Mouse (Mus musculus): ENCODE measurements around the gene Tuba1b. TPM values are rescaled to one million over a fixed set of nuclear protein-coding genes. Genes with fewer than 3 reads are reported as not detected.

Gene Tuba1b
- 100 to 1,000 TPM; 348 to 367 TPM for total RNA-seq (2023)

DNA sequence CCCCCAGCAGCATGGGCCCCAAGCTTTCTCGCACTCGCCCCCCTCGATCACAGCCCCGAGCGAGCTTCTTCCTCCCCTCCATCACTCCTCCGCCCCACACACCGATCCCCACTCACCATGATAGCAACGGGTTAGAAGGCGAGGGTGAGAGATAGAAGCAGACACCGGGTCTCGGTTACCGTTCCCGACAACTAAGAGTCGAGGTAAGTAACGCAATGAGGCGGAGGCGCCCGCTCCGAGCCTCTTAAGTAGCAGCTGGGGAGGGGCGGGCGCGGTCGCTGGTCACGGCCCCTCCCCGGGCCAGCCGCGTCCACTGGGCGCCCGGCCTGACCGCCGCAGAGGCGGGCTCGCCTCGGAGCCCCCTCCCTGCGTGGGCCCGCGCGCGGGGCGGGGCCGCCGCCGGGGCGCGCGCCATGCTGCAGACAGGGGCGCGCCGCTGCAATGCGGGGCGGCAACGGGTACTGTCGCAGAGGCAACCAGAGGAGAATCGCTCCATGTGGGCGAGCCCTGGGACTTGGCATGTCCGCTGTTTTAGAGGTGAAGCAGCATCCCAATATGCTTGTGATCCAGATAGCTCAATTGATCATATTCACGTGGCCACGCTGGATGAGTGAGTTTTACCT lies at the start of gene Tuba1b:
TSS of gene Tuba1b (minus strand) at position 349 of the 623 bp plus-strand sequence.

GRCm38 (mm10) chr15:98953401-98954356 lies 19.3 kb upstream of the Tuba1b start, which contains the start of the genes Gm49450 and Tuba1a:
Gm49450 (minus strand) TSS chr15:98953551.
Tuba1a (minus strand) TSS chr15:98953703.

GRCm38 (mm10) chr15:98917538-98918498 lies 16.5 kb downstream of the Tuba1b start, which contains the start of gene Lmbr1l:
Lmbr1l (minus strand) TSS chr15:98918231.

DNA sequence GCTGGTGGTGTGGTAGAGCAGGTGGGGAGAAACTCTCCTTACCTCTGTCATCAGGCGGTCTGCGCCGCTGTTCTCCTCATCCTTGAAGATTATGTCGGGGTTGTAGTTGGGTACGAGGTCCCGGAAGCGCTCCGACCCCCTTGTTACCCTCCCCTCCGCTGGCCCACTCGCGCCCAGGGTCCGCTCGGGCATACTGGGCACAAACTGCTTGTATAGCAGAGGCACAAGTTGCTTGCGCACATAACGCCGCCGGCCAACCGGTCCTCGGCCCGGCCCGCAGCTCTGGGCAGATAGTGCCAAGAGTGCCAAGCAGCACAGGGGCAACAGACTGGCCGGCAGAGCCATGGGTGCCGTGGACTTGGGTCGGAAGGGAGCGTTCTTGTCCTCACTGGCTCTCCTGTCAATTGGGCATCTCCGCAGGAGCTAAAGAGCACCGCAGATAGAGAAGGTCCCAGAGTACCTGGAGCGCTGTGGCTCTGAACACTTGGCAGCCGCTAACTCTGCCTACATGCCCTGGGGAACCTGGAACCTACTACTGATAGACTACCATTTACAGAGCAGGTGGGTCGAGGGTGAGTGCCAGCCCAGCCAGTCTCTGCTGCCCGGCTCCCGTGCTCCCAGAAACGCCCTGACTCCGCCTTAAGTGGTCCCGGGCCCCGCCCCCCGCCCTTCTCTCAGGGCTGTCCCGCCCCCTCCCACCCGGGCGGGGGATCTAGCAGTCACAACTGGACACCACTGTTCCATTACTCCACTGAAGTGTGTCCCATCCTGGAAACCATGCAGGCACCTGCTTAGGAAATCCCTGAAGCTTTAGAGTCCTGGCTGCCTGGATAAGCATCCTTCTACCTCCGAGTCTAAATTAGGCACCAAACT lies 36.2 kb downstream of the Tuba1b start, which contains the start of gene Dhh:
TSS of gene Dhh (minus strand) at position 613 of the 873 bp plus-strand sequence.

GRCm38 (mm10) chr15:98893940-98894745 lies 40.2 kb downstream of the Tuba1b start, which contains the start of gene Rhebl1:
Rhebl1 (minus strand) TSS chr15:98894540.

Other genes starting within 250 kb of the Tuba1b start
- not detected for gene Ccdc65, start 226.4 kb downstream of the Tuba1b start, total RNA-seq (2023)
- gene Fkbp11, start 206.4 kb downstream of the Tuba1b start, total RNA-seq (2023), result 1 to 10 TPM; 2.5 to 3.0 TPM
- gene Arf3, start 171.4 kb downstream of the Tuba1b start, total RNA-seq (2023), result 10 to 100 TPM; 67.4 to 74.6 TPM
- gene Wnt10b, start 156.4 kb downstream of the Tuba1b start, total RNA-seq (2023), result not detected
- not detected for gene Wnt1, start 144.7 kb downstream of the Tuba1b start, total RNA-seq (2023)
- not detected for gene Ddn, start 125.1 kb downstream of the Tuba1b start, total RNA-seq (2023)
- gene Prkag1, start 103.0 kb downstream of the Tuba1b start, total RNA-seq (2023), result 100 to 1,000 TPM; 108 to 110 TPM
- gene Kmt2d, start 63.4 kb downstream of the Tuba1b start, total RNA-seq (2023), result 100 to 1,000 TPM; 106 to 131 TPM
- gene Rhebl1, start 40.0 kb downstream of the Tuba1b start, total RNA-seq (2023), result 1 to 10 TPM; 2.8 to 3.6 TPM
- not detected for gene Dhh, start 36.0 kb downstream of the Tuba1b start, total RNA-seq (2023)
- 10 to 100 TPM; 48.1 to 67.5 TPM for gene Lmbr1l, start 16.3 kb downstream of the Tuba1b start, total RNA-seq (2023)
- gene Gm49450, start 19.0 kb upstream of the Tuba1b start, total RNA-seq (2023), result not detected
- 100 to 1,000 TPM; 100 to 104 TPM for gene Tuba1a, start 19.1 kb upstream of the Tuba1b start, total RNA-seq (2023)
- gene Tuba1c, start 95.3 kb upstream of the Tuba1b start, total RNA-seq (2023), result 100 to 1,000 TPM; 255 TPM
- gene Prph, start 120.6 kb upstream of the Tuba1b start, total RNA-seq (2023), result under 1 TPM in 1 of 2 experiments, not detected in 1; 0.22 TPM
- gene Troap, start 140.0 kb upstream of the Tuba1b start, total RNA-seq (2023), result 10 to 100 TPM; 35.8 to 38.7 TPM
- not detected for gene C1ql4, start 153.3 kb upstream of the Tuba1b start, total RNA-seq (2023)
- 1 to 10 TPM; 2.4 to 4.1 TPM for gene Dnajc22, start 158.6 kb upstream of the Tuba1b start, total RNA-seq (2023)
- under 1 TPM; 0.24 to 0.53 TPM for gene Spats2, start 191.4 kb upstream of the Tuba1b start, total RNA-seq (2023)